Mouse (Mus musculus) gastrocnemius, adult 8-10 months (tissue): Measurements from ENCODE around the gene Repin1. TPM values are rescaled to one million over a fixed set of nuclear protein-coding genes. Genes with fewer than 3 reads are reported as not detected.

Experiments
- total RNA-seq, 4 experiments: library from RNA; stranded (reverse); gene quantifications; 2 replicates each; pipeline ENCODE4 v1.2.4; 2022

Gene Repin1
- total RNA-seq, 4 experiments from 2014 or later: 28.9 to 35.0 (median 33.6) TPM

Other genes starting within 250 kb of the Repin1 start
- 10 to 100 TPM; 15.6 to 18.6 (median 18.1) TPM for gene Krba1, start 198.3 kb upstream of the Repin1 start, total RNA-seq
- 10 to 100 TPM; 42.9 to 63.5 (median 51.4) TPM for gene Zfp467, start 148.1 kb upstream of the Repin1 start, total RNA-seq
- 1 to 10 TPM in 1 of 4 experiments, under 1 TPM in 3; 0.24 to 1.1 (median 0.37) TPM for gene Sspo, start 145.7 kb upstream of the Repin1 start, total RNA-seq
- gene Atp6v0e2, start 56.3 kb upstream of the Repin1 start, total RNA-seq: 10 to 100 TPM; 41.6 to 49.2 (median 43.6) TPM
- gene Lrrc61, start 39.1 kb upstream of the Repin1 start, total RNA-seq: 10 to 100 TPM; 20.8 to 25.0 (median 22.9) TPM
- gene Rarres2, start 21.1 kb upstream of the Repin1 start, total RNA-seq: 10 to 100 TPM in 2 of 4 experiments, 1 to 10 TPM in 2; 7.5 to 24.6 (median 14.4) TPM
- not detected for gene Gm45021, start 4.3 kb upstream of the Repin1 start, total RNA-seq
- gene Gm44965, start 58 bp downstream of the Repin1 start, total RNA-seq: 1 to 10 TPM in 2 of 4 experiments, not detected in 2; 4.4 to 9.4 TPM
- 10 to 100 TPM in 2 of 4 experiments, 1 to 10 TPM in 2; 8.8 to 12.1 (median 9.9) TPM for gene Zfp775, start 8.2 kb downstream of the Repin1 start, total RNA-seq
- 1 to 10 TPM in 1 of 4 experiments, under 1 TPM in 3; 0.56 to 1.2 (median 0.71) TPM for gene AI854703, start 32.9 kb downstream of the Repin1 start, total RNA-seq
- gene Gimap8, start 53.4 kb downstream of the Repin1 start, total RNA-seq: 1 to 10 TPM; 1.3 to 2.0 (median 1.5) TPM
- 1 to 10 TPM in 1 of 4 experiments, under 1 TPM in 3; 0.40 to 1.0 (median 0.62) TPM for gene Gimap9, start 82.2 kb downstream of the Repin1 start, total RNA-seq
- 1 to 10 TPM; 2.5 to 4.5 (median 3.9) TPM for gene Gimap4, start 90.7 kb downstream of the Repin1 start, total RNA-seq
- 1 to 10 TPM; 8.4 to 9.9 (median 9.1) TPM for gene Gimap6, start 114.3 kb downstream of the Repin1 start, total RNA-seq
- gene Gm28053, start 124.7 kb downstream of the Repin1 start, total RNA-seq: 1 to 10 TPM in 3 of 4 experiments, not detected in 1; 1.2 to 2.4 (median 1.4) TPM
- not detected for gene Gimap7, start 124.7 kb downstream of the Repin1 start, total RNA-seq
- gene Gimap1, start 145.2 kb downstream of the Repin1 start, total RNA-seq: 1 to 10 TPM; 1.5 to 3.1 (median 2.2) TPM
- 1 to 10 TPM in 3 of 4 experiments, under 1 TPM in 1; 0.82 to 1.5 (median 1.2) TPM for gene Gimap5, start 152.3 kb downstream of the Repin1 start, total RNA-seq
- gene Gimap3, start 177.0 kb downstream of the Repin1 start, total RNA-seq: not detected
- 1 to 10 TPM; 1.3 to 4.8 (median 2.7) TPM for gene Tmem176a, start 247.0 kb downstream of the Repin1 start, total RNA-seq
- gene Tmem176b, start 247.6 kb downstream of the Repin1 start, total RNA-seq: 10 to 100 TPM in 1 of 4 experiments, 1 to 10 TPM in 3; 4.1 to 10.1 (median 7.2) TPM